In the genomic region with DNA sequence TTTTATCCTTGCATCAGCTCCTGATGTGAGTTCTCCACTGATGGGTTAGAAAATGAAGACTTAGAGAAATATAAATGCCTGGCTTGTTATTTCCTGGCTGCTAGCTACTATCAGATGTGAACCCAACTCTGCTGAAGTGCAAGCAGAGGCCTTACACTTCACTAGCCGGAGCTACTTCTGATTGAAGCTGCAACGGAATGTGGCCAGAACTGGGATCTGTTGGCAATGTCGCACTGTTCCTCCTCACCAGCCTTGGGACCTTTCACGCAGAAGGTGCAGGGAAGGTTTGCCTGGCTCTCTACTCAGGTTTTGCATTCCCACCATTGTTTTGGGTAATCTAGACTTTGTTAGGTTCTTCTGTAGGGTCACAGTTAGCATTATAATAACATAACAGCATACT, we compare ENCODE assay signal across 16 mouse cellular contexts.
DNase-seq lines count a peak whose midpoint lies in the region; ATAC-seq lines count a peak whose summit lies in the region.
"Had no signal": no experiment of that assay in that cellular context is flagged by ENCODE, and none has a peak within 500 bp of the region (broad histone marks: within the 10 kb centered on the region; RNA-seq: fewer than 3 reads in every experiment).

No protein-coding gene starts in this region.

- peak; percentile 37 for DNase-seq in cerebellum, adult 9-10 months
- no peak for DNase-seq in cerebellum, adult 9-11 months
- no peak for DNase-seq in hindbrain, embryonic 10.5 days (ENCODE audit: low spot score)
- DNase-seq: gastrocnemius, postnatal 25 days; heart, adult 11 months; heart, postnatal 14 days; kidney, adult 2 months had no signal

- H3K9ac ChIP-seq in forebrain, embryonic 15.5 days (replicated peaks): no peak overlapping the region
- no peak overlapping the region for H3K9ac ChIP-seq in forebrain, embryonic 12.5 days
- H3K9ac ChIP-seq in hindbrain, embryonic 15.5 days: no peak overlapping the region
- H3K9ac ChIP-seq in stomach, embryonic 16.5 days (ENCODE audit: low read length): no peak overlapping the region
- H3K9ac ChIP-seq: forebrain, postnatal 0 days; heart, embryonic 15.5 days; hindbrain, embryonic 14.5 days had no signal

- WGBS in forebrain, embryonic 15.5 days: 85% methylated on average over 4 of the region's 4 CpGs
- 88% methylated on average over 4 of the region's 4 CpGs for WGBS in forebrain, embryonic 12.5 days
- WGBS in hindbrain, embryonic 15.5 days: 89% methylated on average over 4 of the region's 4 CpGs
- WGBS in hindbrain, embryonic 10.5 days: 92% methylated on average over 4 of the region's 4 CpGs
- WGBS in stomach, embryonic 16.5 days: 86% methylated on average over 4 of the region's 4 CpGs

- H3K27me3 ChIP-seq in forebrain, embryonic 15.5 days: no peaks in the 10 kb centered on the region
- H3K27me3 ChIP-seq in forebrain, embryonic 12.5 days: no peaks in the 10 kb centered on the region
- H3K27me3 ChIP-seq in hindbrain, embryonic 15.5 days: no peaks in the 10 kb centered on the region
- H3K27me3 ChIP-seq in hindbrain, embryonic 10.5 days (ENCODE audit: insufficient read depth, poor library complexity, severe bottlenecking): no peaks in the 10 kb centered on the region
- H3K27me3 ChIP-seq in stomach, embryonic 16.5 days (ENCODE audit: control insufficient read depth, insufficient read depth, low read length): no peaks in the 10 kb centered on the region
- H3K27me3 ChIP-seq: heart, embryonic 15.5 days had no signal

- H3K4me3 ChIP-seq in forebrain, embryonic 15.5 days: no peak overlapping the region
- H3K4me3 ChIP-seq in forebrain, embryonic 12.5 days (replicated peaks): no peak overlapping the region
- no peak overlapping the region for H3K4me3 ChIP-seq in hindbrain, embryonic 15.5 days
- no peak overlapping the region for H3K4me3 ChIP-seq in hindbrain, embryonic 10.5 days
- H3K4me3 ChIP-seq in stomach, embryonic 16.5 days (replicated peaks; ENCODE audit: low read length): no peak overlapping the region
- H3K4me3 ChIP-seq: embryonic facial prominence, embryonic 10.5 days; heart, embryonic 15.5 days had no signal

- no peaks in the 10 kb centered on the region; the same call in 1 of the 2 replicates for H3K9me3 ChIP-seq in forebrain, embryonic 15.5 days
- H3K9me3 ChIP-seq in forebrain, embryonic 12.5 days: peaks cover 5% of the 10 kb centered on the region
- no peaks in the 10 kb centered on the region for H3K9me3 ChIP-seq in hindbrain, embryonic 15.5 days
- 0 out of 2 replicates have a peak, but pooled peaks cover 6% of the 10 kb centered on the region for H3K9me3 ChIP-seq in hindbrain, embryonic 10.5 days
- no peaks in the 10 kb centered on the region; the same call in 1 of the 2 replicates for H3K9me3 ChIP-seq in stomach, embryonic 16.5 days (replicated peaks; ENCODE audit: control insufficient read depth, low read length)
- H3K9me3 ChIP-seq: heart, embryonic 15.5 days had no signal

- ATAC-seq in forebrain, embryonic 15.5 days (replicated peaks): no peak
- ATAC-seq in forebrain, embryonic 12.5 days (ENCODE audit: low FRiP score): no peak
- ATAC-seq in hindbrain, embryonic 15.5 days (ENCODE audit: low FRiP score, low read depth): no peak
- ATAC-seq in stomach, embryonic 16.5 days (ENCODE audit: insufficient read depth, low FRiP score): no peak
- ATAC-seq: intestine, embryonic 16.5 days had no signal

- no peaks in the 10 kb centered on the region for H3K36me3 ChIP-seq in forebrain, embryonic 15.5 days
- no peaks in the 10 kb centered on the region for H3K36me3 ChIP-seq in forebrain, embryonic 12.5 days (replicated peaks)
- H3K36me3 ChIP-seq in hindbrain, embryonic 15.5 days: no peaks in the 10 kb centered on the region
- H3K36me3 ChIP-seq in hindbrain, embryonic 10.5 days: no peaks in the 10 kb centered on the region
- H3K36me3 ChIP-seq in stomach, embryonic 16.5 days (ENCODE audit: control insufficient read depth, insufficient read depth, low read length): no peaks in the 10 kb centered on the region
- H3K36me3 ChIP-seq: embryonic facial prominence, embryonic 10.5 days; heart, embryonic 15.5 days had no signal

- H3K4me2 ChIP-seq in forebrain, embryonic 15.5 days (replicated peaks): no peak overlapping the region
- H3K4me2 ChIP-seq in forebrain, embryonic 12.5 days: no peak overlapping the region
- no peak overlapping the region for H3K4me2 ChIP-seq in hindbrain, embryonic 15.5 days
- H3K4me2 ChIP-seq in stomach, embryonic 16.5 days (ENCODE audit: low read depth, low read length): no peak overlapping the region
- H3K4me2 ChIP-seq: heart, embryonic 15.5 days; hindbrain, embryonic 14.5 days had no signal

- H3K27ac ChIP-seq in forebrain, embryonic 15.5 days (replicated peaks): peak overlapping the region; percentile 59; the same call in 1 of the 2 replicates
- no peak overlapping the region for H3K27ac ChIP-seq in forebrain, embryonic 12.5 days
- H3K27ac ChIP-seq in hindbrain, embryonic 15.5 days (replicated peaks): 0 out of 2 replicates have a peak overlapping the region, but pooled peaks have one; percentile 49
- no peak overlapping the region for H3K27ac ChIP-seq in hindbrain, embryonic 10.5 days
- H3K27ac ChIP-seq in stomach, embryonic 16.5 days (ENCODE audit: low read length): peak overlapping the region; percentile 8; the same call in 1 of the 2 replicates
- H3K27ac ChIP-seq: embryonic facial prominence, embryonic 10.5 days; hindbrain, embryonic 14.5 days had no signal

- H3K4me1 ChIP-seq in forebrain, embryonic 15.5 days: peaks cover 15% of the 10 kb centered on the region
- H3K4me1 ChIP-seq in forebrain, embryonic 12.5 days: no peaks in the 10 kb centered on the region
- H3K4me1 ChIP-seq in hindbrain, embryonic 15.5 days (replicated peaks): peaks cover 15% of the 10 kb centered on the region; the same call in 1 of the 2 replicates
- H3K4me1 ChIP-seq in hindbrain, embryonic 10.5 days (replicated peaks): no peaks in the 10 kb centered on the region
- 0 out of 2 replicates have a peak, but pooled peaks cover 13% of the 10 kb centered on the region for H3K4me1 ChIP-seq in stomach, embryonic 16.5 days (ENCODE audit: control insufficient read depth, insufficient read depth, low read length)
- H3K4me1 ChIP-seq: embryonic facial prominence, embryonic 10.5 days had no signal

Comparison
In these comparisons a context has a peak if more than half of its experiments do, and no peak if none do; other contexts are left out.
1. H3K27ac ChIP-seq: peak in forebrain, embryonic 15.5 days (single experiment), hindbrain, embryonic 15.5 days (single experiment) and stomach, embryonic 16.5 days (single experiment); none in forebrain, embryonic 12.5 days (single experiment) and hindbrain, embryonic 10.5 days (single experiment).